Comparison of ENCODE assay signal across 9 mouse cellular contexts in genomic region chr12:111430868-111431817, GRCm38 (mm10). TPM values are rescaled to one million over a fixed set of nuclear protein-coding genes. Genes with fewer than 3 reads are reported as not detected.
A peak's percentile ranks its signal among the peaks of the same experiment; 100 is the strongest.
DNase-seq lines count a peak whose midpoint lies in the region; ATAC-seq and TF ChIP-seq lines count a peak whose summit lies in the region.
"Had no signal": no experiment of that assay in that cellular context is flagged by ENCODE, and none has a peak within 500 bp of the region (broad histone marks: within the 10 kb centered on the region; RNA-seq: fewer than 3 reads in every experiment).

No protein-coding gene starts in this region.

- TF ChIP-seq POLR2A in bone marrow, adult 2 months (IDR thresholded peaks at IDR 0.05; ENCODE audit: borderline replicate concordance, control insufficient read depth, low read depth, low read length) = no peak

- ATAC-seq in liver, embryonic 16.5 days (ENCODE audit: low read depth) = no peak
- ATAC-seq in monocyte, adult 5-6 weeks (replicated peaks; ENCODE audit: insufficient number of reproducible peaks, low FRiP score, low TSS enrichment, poor library complexity, severe bottlenecking) = no peak
- no peak for ATAC-seq in inflammation-experienced regulatory T-cells, adult 6 months

- no peak overlapping the region for H3K4me2 ChIP-seq in liver, embryonic 16.5 days (ENCODE audit: low read depth, low read length)

- H3K4me1 ChIP-seq in bone marrow, adult 2 months (ENCODE audit: control insufficient read depth, insufficient read depth, low read length) = peaks cover 19% of the 10 kb centered on the region
- H3K4me1 ChIP-seq in liver, embryonic 16.5 days (ENCODE audit: control insufficient read depth, low read depth, low read length) = peaks cover 67% of the 10 kb centered on the region

- H3K27ac ChIP-seq in bone marrow, adult 2 months (ENCODE audit: control insufficient read depth, insufficient read depth, low read depth, low read length, poor library complexity) = peak overlapping the region; percentile 20; the same call in 1 of the 2 replicates
- H3K27ac ChIP-seq in liver, embryonic 16.5 days (ENCODE audit: low read length) = peak overlapping the region; percentile 12; the same call in 1 of the 2 replicates
- H3K27ac ChIP-seq: hindbrain, embryonic 15.5 days had no signal

- no peaks in the 10 kb centered on the region for H3K9me3 ChIP-seq in liver, embryonic 16.5 days (replicated peaks; ENCODE audit: control insufficient read depth, low read length)
- H3K9me3 ChIP-seq: hindbrain, embryonic 15.5 days had no signal

- H3K27me3 ChIP-seq in liver, embryonic 16.5 days (ENCODE audit: control insufficient read depth, insufficient read depth, low read depth, low read length) = peaks cover 31% of the 10 kb centered on the region

- WGBS in bone marrow, adult 2 months = 64% methylated on average over 14 of the region's 14 CpGs
- WGBS in liver, embryonic 16.5 days (ENCODE audit: insufficient replicate concordance) = 52% methylated on average over 14 of the region's 14 CpGs

- H3K36me3 ChIP-seq in liver, embryonic 16.5 days (ENCODE audit: control insufficient read depth, insufficient read depth) = no peaks in the 10 kb centered on the region
- H3K36me3 ChIP-seq: hindbrain, embryonic 15.5 days had no signal

- no peak overlapping the region for H3K4me3 ChIP-seq in bone marrow, adult 2 months (replicated peaks; ENCODE audit: control insufficient read depth, low read depth, low read length)
- no peak overlapping the region for H3K4me3 ChIP-seq in liver, embryonic 16.5 days (ENCODE audit: low read depth, low read length)
- H3K4me3 ChIP-seq: hindbrain, embryonic 15.5 days had no signal

- no peak overlapping the region for H3K9ac ChIP-seq in liver, embryonic 16.5 days (ENCODE audit: low read depth, low read length)
- H3K9ac ChIP-seq: hindbrain, embryonic 15.5 days had no signal

- TF ChIP-seq CTCF in bone marrow, adult 2 months (IDR thresholded peaks at IDR 0.05; ENCODE audit: control insufficient read depth, insufficient read depth, low read length) = no peak

- peak; percentile 37 for DNase-seq in kidney, adult 18-20 months
- no peak for DNase-seq in kidney, postnatal 36 days
- peak; percentile 75 for DNase-seq in gastrocnemius, postnatal 25 days
- DNase-seq: thymus, adult 2 months had no signal

RNA-seq across cellular contexts. Expression of gene Tnfaip2, which starts 11.1 kb away (rescaled TPM):
- polyA plus RNA-seq in bone marrow, adult 2 months (2011; ENCODE audit: insufficient read depth, insufficient read length, low replicate concordance, missing spikeins) = 91.4 and 149 TPM in 2 replicates
- 10 to 100 TPM; 34.8 to 40.4 TPM for total RNA-seq in gastrocnemius, postnatal 25 days (2021)
- polyA plus RNA-seq in liver, embryonic 16.5 days (2015; fragmentation: Nextera tagmentation; extraction: Ambion mirVana) = 71.9 and 77.2 TPM in 2 replicates
- total RNA-seq in monocyte, adult 5-6 weeks (2017) = 25.9 to 40.4 TPM (median 27.4 TPM) in 3 replicates
- not detected for polyA plus RNA-seq in inflammation-experienced regulatory T-cells, adult 6 months (2017; shearing (Covaris generic))

RNA-seq across cellular contexts. Expression of gene Exoc3l4, which starts 14.3 kb away (rescaled TPM):
- 7.3 and 18.4 TPM in 2 replicates for polyA plus RNA-seq in bone marrow, adult 2 months (2011; ENCODE audit: insufficient read depth, insufficient read length, low replicate concordance, missing spikeins)
- total RNA-seq in gastrocnemius, postnatal 25 days (2021) = 1 to 10 TPM; 3.0 to 4.2 TPM
- 23.4 and 28.5 TPM in 2 replicates for polyA plus RNA-seq in liver, embryonic 16.5 days (2015; fragmentation: Nextera tagmentation; extraction: Ambion mirVana)
- total RNA-seq in monocyte, adult 5-6 weeks (2017) = 1.1 TPM in 1 of 3 replicates, not detected in the others
- not detected for polyA plus RNA-seq in inflammation-experienced regulatory T-cells, adult 6 months (2017; shearing (Covaris generic))

RNA-seq across cellular contexts. Expression of gene Lbhd2, which starts 24.5 kb away (rescaled TPM):
- polyA plus RNA-seq in bone marrow, adult 2 months (2011; ENCODE audit: insufficient read depth, insufficient read length, low replicate concordance, missing spikeins) = not detected in 2 replicates
- not detected for total RNA-seq in gastrocnemius, postnatal 25 days (2021)
- not detected in 2 replicates for polyA plus RNA-seq in liver, embryonic 16.5 days (2015; fragmentation: Nextera tagmentation; extraction: Ambion mirVana)
- total RNA-seq in monocyte, adult 5-6 weeks (2017) = not detected in 3 replicates
- 1 to 10 TPM in 1 of 3 experiments, not detected in 2; 3.5 TPM for polyA plus RNA-seq in inflammation-experienced regulatory T-cells, adult 6 months (2017; shearing (Covaris generic))

RNA-seq across cellular contexts. Expression of gene Cdc42bpb, which starts 53.6 kb away (rescaled TPM):
- polyA plus RNA-seq in bone marrow, adult 2 months (2011; ENCODE audit: insufficient read depth, insufficient read length, low replicate concordance, missing spikeins) = 5.7 and 20.1 TPM in 2 replicates
- total RNA-seq in gastrocnemius, postnatal 25 days (2021) = 10 to 100 TPM; 23.6 to 24.9 TPM
- polyA plus RNA-seq in liver, embryonic 16.5 days (2015; fragmentation: Nextera tagmentation; extraction: Ambion mirVana) = 8.1 and 10.1 TPM in 2 replicates
- 37.5 to 41.2 TPM (median 40.7 TPM) in 3 replicates for total RNA-seq in monocyte, adult 5-6 weeks (2017)
- 1 to 10 TPM in 1 of 3 experiments, under 1 TPM in 2; 0.19 to 1.3 (median 0.67) TPM for polyA plus RNA-seq in inflammation-experienced regulatory T-cells, adult 6 months (2017; shearing (Covaris generic))

RNA-seq across cellular contexts. Expression of gene Gm266, which starts 54.5 kb away (rescaled TPM):
- not detected in 2 replicates for polyA plus RNA-seq in bone marrow, adult 2 months (2011; ENCODE audit: insufficient read depth, insufficient read length, low replicate concordance, missing spikeins)
- under 1 TPM; 0.38 to 0.72 TPM for total RNA-seq in gastrocnemius, postnatal 25 days (2021)
- polyA plus RNA-seq in liver, embryonic 16.5 days (2015; fragmentation: Nextera tagmentation; extraction: Ambion mirVana) = 0.46 and 0.52 TPM in 2 replicates
- not detected in 3 replicates for total RNA-seq in monocyte, adult 5-6 weeks (2017)
- polyA plus RNA-seq in inflammation-experienced regulatory T-cells, adult 6 months (2017; shearing (Covaris generic)) = not detected

Comparison
In these comparisons a context has a peak if more than half of its experiments do, and no peak if none do; other contexts are left out.
1. DNase-seq: peak in kidney, adult 18-20 months (single experiment) and gastrocnemius, postnatal 25 days (single experiment); none in kidney, postnatal 36 days (0 of 2).
2. RNA of gene Tnfaip2, which starts 11.1 kb away (polyA plus RNA-seq): 91.4 to 149 TPM in bone marrow, adult 2 months and 71.9 to 77.2 TPM in liver, embryonic 16.5 days; not detected in inflammation-experienced regulatory T-cells, adult 6 months; every median in the first group is over 10 times any median in the second.